Mouse (Mus musculus): ENCODE data around the gene Ubqln4.

- no peak for TF ChIP-seq CTCF (conservative IDR thresholded peaks at IDR 0.05; ENCODE audit: low read length)
- TF ChIP-seq POU5F1 (IDR thresholded peaks at IDR 0.05; ENCODE audit: borderline replicate concordance, low read length): no peak
These were observed 18.6 kb upstream of the Ubqln4 start for GRCm38 (mm10) chr3:88535005-88535404.

Data from E14TG2a.4 (cell line).